In genomic region chr4:88195898-88196495, GRCm38 (mm10) we compare ENCODE assay signal across 12 mouse cellular contexts.
DNase-seq lines count a peak whose midpoint lies in the region; ATAC-seq and TF ChIP-seq lines count a peak whose summit lies in the region.
"Had no signal": no experiment of that assay in that cellular context is flagged by ENCODE, and none has a peak within 500 bp of the region (broad histone marks: within the 10 kb centered on the region; RNA-seq: fewer than 3 reads in every experiment).

No protein-coding gene starts in this region.

- intact Hi-C loops in left cerebral cortex, postnatal 4 days (cut with DNase I), result no loop called here

- WGBS in forebrain, postnatal 0 days, result 27% methylated on average over 4 of the region's 4 CpGs
- WGBS in intestine, postnatal 0 days, result 68% methylated on average over 4 of the region's 4 CpGs
- 79% methylated on average over 4 of the region's 4 CpGs for WGBS in kidney, embryonic 16.5 days

- no peaks in the 10 kb centered on the region for H3K27me3 ChIP-seq in forebrain, postnatal 0 days (ENCODE audit: insufficient read depth, low read length)
- no peaks in the 10 kb centered on the region for H3K27me3 ChIP-seq in intestine, postnatal 0 days (replicated peaks; ENCODE audit: control insufficient read depth, insufficient read depth, low read length)
- H3K27me3 ChIP-seq in kidney, embryonic 16.5 days (ENCODE audit: insufficient read depth, low read length), result no peaks in the 10 kb centered on the region
- H3K27me3 ChIP-seq: heart, embryonic 12.5 days; limb, embryonic 13.5 days had no signal

- no peaks in the 10 kb centered on the region for H3K4me1 ChIP-seq in forebrain, postnatal 0 days (ENCODE audit: insufficient read depth)
- no peaks in the 10 kb centered on the region for H3K4me1 ChIP-seq in intestine, postnatal 0 days (replicated peaks; ENCODE audit: control insufficient read depth, insufficient read depth, low read length)
- H3K4me1 ChIP-seq in kidney, embryonic 16.5 days (ENCODE audit: insufficient read depth, low read length), result no peaks in the 10 kb centered on the region
- H3K4me1 ChIP-seq: heart, embryonic 12.5 days; limb, embryonic 13.5 days had no signal

- no peaks in the 10 kb centered on the region for H3K9me3 ChIP-seq in forebrain, postnatal 0 days (ENCODE audit: low read length)
- no peaks in the 10 kb centered on the region for H3K9me3 ChIP-seq in intestine, postnatal 0 days (ENCODE audit: control insufficient read depth)
- no peaks in the 10 kb centered on the region for H3K9me3 ChIP-seq in kidney, embryonic 16.5 days (ENCODE audit: low read length)
- H3K9me3 ChIP-seq: heart, embryonic 12.5 days; limb, embryonic 13.5 days had no signal

- DNase-seq in left cerebral cortex, adult 18-20 months (ENCODE audit: low spot score in 2 of 2), result peak; percentile 23 to 28
- DNase-seq in left cerebral cortex, adult 11 months (ENCODE audit: low spot score), result no peak
- DNase-seq in brain, embryonic 18.5 days (ENCODE audit: low read depth, low spot score), result peak; percentile 67
- DNase-seq in forebrain, postnatal 0 days, result peak; percentile 82
- peak; percentile 63 for DNase-seq in left cerebral cortex, postnatal 4 days
- no peak for DNase-seq in kidney, postnatal 36 days
- DNase-seq: kidney, adult 8-10 months; thymus, postnatal 14 days had no signal

- H3K9ac ChIP-seq in forebrain, postnatal 0 days, result no peak overlapping the region
- no peak overlapping the region for H3K9ac ChIP-seq in intestine, postnatal 0 days (ENCODE audit: low read depth, low read length)
- H3K9ac ChIP-seq in kidney, embryonic 16.5 days (replicated peaks; ENCODE audit: low read length), result no peak overlapping the region
- H3K9ac ChIP-seq: heart, embryonic 12.5 days; limb, embryonic 13.5 days had no signal

- peak overlapping the region; percentile 67 for H3K27ac ChIP-seq in forebrain, postnatal 0 days (ENCODE audit: low read depth, low read length)
- no peak overlapping the region for H3K27ac ChIP-seq in intestine, postnatal 0 days (ENCODE audit: low read depth, low read length)
- no peak overlapping the region for H3K27ac ChIP-seq in kidney, embryonic 16.5 days (ENCODE audit: low read length)
- H3K27ac ChIP-seq: limb, embryonic 13.5 days had no signal

- peak; percentile 92 for ATAC-seq in forebrain, postnatal 0 days
- ATAC-seq in intestine, postnatal 0 days, result no peak
- no peak for ATAC-seq in kidney, embryonic 16.5 days (ENCODE audit: low FRiP score, low TSS enrichment)

- no peak overlapping the region for H3K4me2 ChIP-seq in forebrain, postnatal 0 days (ENCODE audit: low read depth)
- H3K4me2 ChIP-seq in intestine, postnatal 0 days (replicated peaks; ENCODE audit: low read depth), result no peak overlapping the region
- no peak overlapping the region for H3K4me2 ChIP-seq in kidney, embryonic 16.5 days (replicated peaks; ENCODE audit: low read depth, low read length)
- H3K4me2 ChIP-seq: heart, embryonic 12.5 days; limb, embryonic 13.5 days had no signal

- TF ChIP-seq CTCF in forebrain, postnatal 0 days (IDR thresholded peaks at IDR 0.05; ENCODE audit: low read depth), result peak; percentile 48
- no peak for TF ChIP-seq CTCF in intestine, postnatal 0 days (IDR thresholded peaks at IDR 0.05; ENCODE audit: low read depth)

- H3K36me3 ChIP-seq in forebrain, postnatal 0 days (ENCODE audit: insufficient read depth), result no peaks in the 10 kb centered on the region
- no peaks in the 10 kb centered on the region for H3K36me3 ChIP-seq in intestine, postnatal 0 days (ENCODE audit: control insufficient read depth, insufficient read depth)
- no peaks in the 10 kb centered on the region for H3K36me3 ChIP-seq in kidney, embryonic 16.5 days (ENCODE audit: insufficient read depth, low read length)
- H3K36me3 ChIP-seq: heart, embryonic 12.5 days; limb, embryonic 13.5 days had no signal

- H3K4me3 ChIP-seq in forebrain, postnatal 0 days (ENCODE audit: low read depth, low read length), result no peak overlapping the region
- no peak overlapping the region for H3K4me3 ChIP-seq in intestine, postnatal 0 days (ENCODE audit: low read depth, low read length)
- H3K4me3 ChIP-seq in kidney, embryonic 16.5 days (ENCODE audit: low read length), result no peak overlapping the region
- H3K4me3 ChIP-seq: heart, embryonic 12.5 days; limb, embryonic 13.5 days had no signal

Comparison
In these comparisons a context has a peak if more than half of its experiments do, and no peak if none do; other contexts are left out.
1. DNase-seq: peak in left cerebral cortex, adult 18-20 months (2 of 2), brain, embryonic 18.5 days (single experiment), forebrain, postnatal 0 days (single experiment) and left cerebral cortex, postnatal 4 days (single experiment); none in left cerebral cortex, adult 11 months (single experiment) and kidney, postnatal 36 days (0 of 2).